Mouse (Mus musculus) cerebellum, adult 11-12 months (tissue): ENCODE results near the gene Ddx19a.
"Not testable (repeated sequence)": the region's sequence is repeated elsewhere in the genome, so short reads cannot be mapped to it uniquely, and the experiment has no call there.

Source experiments
- DNase-seq: peaks from one replicate; pipeline ENCODE4 v3.0.0; 2022

Gene Ddx19a

GRCm38 (mm10) chr8:110997547-110998531 lies at the start of gene Ddx19a:
TSS of gene Ddx19a (minus strand) at chr8:110997800.
- DNase-seq: peak; percentile 86

- no peak for DNase-seq
Measured at GRCm38 (mm10) chr8:111044003-111044734, 46.6 kb upstream of the Ddx19a start.

- DNase-seq: no peak
Measured at GRCm38 (mm10) chr8:111042546-111042945, 44.9 kb upstream of the Ddx19a start.

GRCm38 (mm10) chr8:111036591-111036990 lies 39.0 kb upstream of the Ddx19a start:
- no peak for DNase-seq

- DNase-seq: peak; percentile 44
Measured at GRCm38 (mm10) chr8:111034276-111034675, 36.7 kb upstream of the Ddx19a start.

GRCm38 (mm10) chr8:111033482-111034215 lies 36.0 kb upstream of the Ddx19a start:
- DNase-seq: peak; percentile 99

- DNase-seq: no peak
Measured at GRCm38 (mm10) chr8:111032916-111033315, 35.3 kb upstream of the Ddx19a start, which contains the start of gene Aars. TSS of gene Aars (plus strand) at chr8:111033144.

GRCm38 (mm10) chr8:111031572-111031971 lies 34.0 kb upstream of the Ddx19a start, which contains the start of gene Ddx19b:
TSS of gene Ddx19b (minus strand) at chr8:111031751.
- DNase-seq: no peak

- no peak for DNase-seq
Measured at GRCm38 (mm10) chr8:111030045-111030444, 32.4 kb upstream of the Ddx19a start.

- no peak for DNase-seq
Measured at GRCm38 (mm10) chr8:111029589-111029988, 32.0 kb upstream of the Ddx19a start.

- DNase-seq: peak; percentile 87
Measured at GRCm38 (mm10) chr8:111027391-111027937, 29.9 kb upstream of the Ddx19a start.

GRCm38 (mm10) chr8:111026609-111027008 lies 29.0 kb upstream of the Ddx19a start:
- DNase-seq: not testable (repeated sequence)

- not testable (repeated sequence) for DNase-seq
Measured at GRCm38 (mm10) chr8:111010230-111010991, 12.8 kb upstream of the Ddx19a start.

GRCm38 (mm10) chr8:110996641-110997430 lies 764 bp downstream of the Ddx19a start:
- DNase-seq: no peak

- no peak for DNase-seq
Measured at GRCm38 (mm10) chr8:110990017-110990416, 7.6 kb downstream of the Ddx19a start.

- DNase-seq: no peak
Measured at GRCm38 (mm10) chr8:110987805-110988744, 9.5 kb downstream of the Ddx19a start.

GRCm38 (mm10) chr8:110981304-110981703 lies 16.3 kb downstream of the Ddx19a start:
- DNase-seq: no peak

GRCm38 (mm10) chr8:110977987-110978386 lies 19.6 kb downstream of the Ddx19a start:
- DNase-seq: not testable (repeated sequence)

- not testable (repeated sequence) for DNase-seq
Measured at GRCm38 (mm10) chr8:110976532-110976931, 21.1 kb downstream of the Ddx19a start.
